Mouse (Mus musculus): Measurements from ENCODE around the gene Usp30.

Gene Usp30

DNA sequence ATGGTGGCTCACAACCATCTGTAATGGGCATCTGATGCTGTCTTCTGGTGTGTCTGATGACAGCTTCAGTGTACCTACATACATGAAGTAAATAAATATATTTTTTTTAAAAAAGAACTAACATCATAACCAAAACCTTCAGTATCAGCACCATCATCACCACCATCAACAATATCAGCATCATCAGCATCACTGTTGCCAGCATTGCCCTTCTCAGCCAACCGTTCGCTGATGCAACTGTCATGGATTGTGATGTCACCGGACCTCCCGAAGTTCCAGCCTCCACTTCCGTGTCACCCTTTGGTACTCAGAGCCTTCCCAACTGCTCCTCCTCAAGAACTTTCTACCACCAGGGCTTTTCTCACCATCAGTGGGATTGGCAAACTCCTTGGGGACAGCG lies at the start of gene Usp30:
Usp30 (plus strand) TSS at position 301 of the 400 bp plus-strand sequence.
- no peak for DNase-seq (ENCODE audit: low spot score in 2 of 2)

GRCm38 (mm10) chr5:114024390-114024789 lies 40.9 kb upstream of the Usp30 start:
- DNase-seq (ENCODE audit: low spot score in 2 of 2): no peak

DNA sequence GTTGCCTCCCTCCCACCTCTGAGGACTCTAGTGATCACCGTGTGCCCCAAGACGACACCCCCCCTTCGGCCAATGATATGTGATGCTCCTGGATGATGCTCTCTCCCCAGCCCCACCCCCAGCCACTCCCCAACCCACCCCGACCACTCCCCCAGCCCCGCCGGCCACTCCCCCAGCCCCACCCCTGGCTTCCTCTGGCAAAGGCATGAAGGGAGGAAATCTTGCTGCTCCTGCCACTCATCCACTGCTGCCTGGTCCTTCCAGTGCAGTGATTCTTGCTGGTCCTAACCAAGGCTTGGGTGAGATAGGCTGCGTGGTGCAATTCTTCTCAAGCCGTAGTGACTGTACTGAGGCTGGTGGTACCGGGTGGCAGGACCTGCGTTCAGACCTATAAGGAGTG lies 40.4 kb upstream of the Usp30 start:
- no peak for DNase-seq (ENCODE audit: low spot score in 2 of 2)

- DNase-seq (ENCODE audit: low spot score in 2 of 2): no peak
These were observed 37.9 kb upstream of the Usp30 start for GRCm38 (mm10) chr5:114027217-114027944.

GRCm38 (mm10) chr5:114028111-114028510 lies 37.1 kb upstream of the Usp30 start:
- no peak for DNase-seq (ENCODE audit: low spot score in 2 of 2)

GRCm38 (mm10) chr5:114030652-114031051 lies 34.6 kb upstream of the Usp30 start:
- DNase-seq (ENCODE audit: low spot score in 2 of 2): no peak

DNA sequence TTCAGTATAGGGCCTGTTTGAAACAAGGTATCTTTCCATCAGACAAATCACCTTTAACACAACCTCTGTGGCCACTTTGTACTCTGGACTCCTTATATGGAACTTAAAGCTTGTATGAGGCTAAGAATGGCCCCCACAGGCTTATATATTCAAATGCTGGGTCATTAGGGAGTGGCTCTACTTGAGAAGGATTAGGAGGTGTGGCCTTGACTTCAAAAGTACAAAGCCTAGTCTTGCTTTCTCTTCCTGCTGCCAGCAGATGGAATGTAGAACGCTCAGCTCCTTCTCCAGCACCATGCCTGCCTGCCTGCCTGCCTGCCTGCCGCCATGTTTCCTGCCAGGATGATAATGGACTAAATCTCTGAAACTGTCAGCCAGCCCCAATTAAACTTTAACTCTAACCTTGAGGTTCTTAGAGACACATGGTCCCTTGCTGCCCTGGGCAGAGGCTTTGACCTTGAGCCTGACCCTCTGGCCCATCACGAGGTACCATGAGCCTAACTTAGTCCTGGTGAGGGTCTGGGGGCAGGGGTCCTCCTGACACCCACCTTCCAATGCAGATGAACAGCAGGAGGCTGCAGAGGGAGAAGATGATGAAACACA lies 33.0 kb upstream of the Usp30 start:
- no peak for DNase-seq (ENCODE audit: low spot score in 2 of 2)

GRCm38 (mm10) chr5:114034393-114034792 lies 30.9 kb upstream of the Usp30 start:
- DNase-seq (ENCODE audit: low spot score in 2 of 2): no peak

DNA sequence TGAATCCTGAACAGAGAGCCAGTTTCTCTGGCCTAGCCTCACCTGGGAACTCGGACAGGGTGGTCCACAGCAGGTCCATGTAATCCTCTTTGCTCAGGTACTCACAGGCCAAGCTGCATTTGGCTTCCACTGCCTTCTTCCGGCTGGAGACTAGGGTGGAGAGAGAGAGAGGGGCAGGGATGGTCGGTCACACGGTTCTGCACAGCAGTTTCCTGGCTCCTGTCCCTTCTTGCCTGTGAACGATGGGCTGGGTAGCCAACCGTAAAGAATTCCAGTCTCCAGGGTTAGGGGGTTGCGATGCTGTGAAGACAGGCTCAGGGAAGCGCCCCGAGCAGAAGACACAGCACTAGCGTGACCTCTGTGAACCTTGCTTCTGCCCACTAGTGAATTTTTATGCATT lies 30.1 kb upstream of the Usp30 start:
- DNase-seq (ENCODE audit: low spot score in 2 of 2): no peak

DNA sequence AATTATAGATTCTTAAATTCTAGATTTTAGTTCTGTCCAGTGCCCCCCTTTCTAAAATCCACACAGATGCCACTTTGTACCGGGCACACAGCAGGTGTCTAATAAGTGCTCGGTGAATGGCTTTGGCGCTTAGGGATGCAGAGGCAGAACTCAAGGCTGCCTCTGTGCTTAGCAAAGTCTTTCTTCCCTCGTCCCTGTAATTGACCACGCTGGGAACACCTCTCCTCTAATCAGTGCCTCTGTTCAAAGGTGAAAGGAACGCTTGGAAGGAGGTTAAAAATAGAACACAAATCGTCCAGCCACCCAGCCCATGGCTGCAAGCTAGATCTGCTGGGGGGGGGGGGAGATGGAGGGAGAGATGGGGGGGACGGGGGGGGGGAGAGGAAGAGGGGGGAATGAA lies 24.8 kb upstream of the Usp30 start:
- DNase-seq (ENCODE audit: low spot score in 2 of 2): no peak

- DNase-seq (ENCODE audit: low spot score in 2 of 2): no peak
These were observed 24.4 kb upstream of the Usp30 start for GRCm38 (mm10) chr5:114040911-114041310.

- no peak for DNase-seq (ENCODE audit: low spot score in 2 of 2)
These were observed 23.8 kb upstream of the Usp30 start for GRCm38 (mm10) chr5:114041327-114041930.

DNA sequence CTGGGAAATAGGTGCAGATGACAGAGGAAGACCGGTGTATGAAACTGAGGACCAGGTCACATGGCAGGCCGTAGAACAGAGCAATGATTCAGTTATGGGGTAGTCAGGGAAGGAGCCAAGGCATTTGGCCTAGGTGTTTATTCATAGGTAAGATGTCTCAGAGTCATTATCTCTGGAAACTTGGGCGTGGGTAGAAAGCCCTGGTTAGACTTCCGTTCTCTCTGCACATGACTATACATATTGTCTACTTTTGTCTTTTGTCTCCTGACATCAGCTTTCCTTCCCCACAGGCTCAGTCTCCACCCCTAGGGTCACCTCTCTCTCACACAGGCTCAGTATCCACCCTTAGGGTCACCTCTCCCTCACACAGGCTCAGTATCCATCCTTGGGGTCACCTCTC lies 21.5 kb upstream of the Usp30 start:
- no peak for DNase-seq (ENCODE audit: low spot score in 2 of 2)

DNA sequence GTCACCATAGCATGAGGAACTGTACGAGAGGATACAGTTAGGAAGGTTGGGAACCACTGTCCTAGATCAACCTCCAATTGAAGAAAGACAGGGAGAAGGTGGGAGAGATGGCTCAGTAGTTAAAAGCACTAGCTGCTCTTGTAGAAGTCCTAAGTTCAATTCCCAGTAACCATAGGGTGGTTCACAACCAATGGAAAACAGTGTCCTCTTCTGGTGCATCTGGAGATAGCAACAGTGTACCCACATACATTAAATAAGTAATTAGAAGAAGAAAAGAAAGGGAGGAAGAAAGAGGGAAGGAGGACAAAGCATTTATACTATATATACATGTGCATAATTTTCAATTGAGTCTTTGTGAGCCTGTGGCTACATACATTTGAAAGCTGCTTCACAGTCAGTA lies 20.1 kb upstream of the Usp30 start:
- DNase-seq (ENCODE audit: low spot score in 2 of 2): no peak

DNA sequence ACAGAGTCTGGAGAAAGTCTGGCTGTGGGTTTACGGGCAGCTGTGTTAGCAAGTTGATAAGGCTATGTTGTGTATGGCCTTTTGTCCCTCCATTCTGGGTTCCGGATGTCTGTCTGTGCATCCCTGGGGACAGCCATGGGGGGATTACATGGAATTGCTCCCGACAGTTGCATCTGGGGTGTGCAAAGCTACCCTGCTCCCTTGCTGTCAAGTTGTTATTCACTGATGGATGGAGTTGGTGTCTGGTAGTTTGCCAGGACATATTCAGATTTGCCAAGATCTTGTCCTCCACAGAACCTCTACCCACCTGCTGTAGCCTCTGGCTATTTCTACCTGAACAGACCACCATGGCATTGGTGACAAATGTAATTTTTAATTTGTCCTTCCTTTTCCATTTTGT lies 19.1 kb upstream of the Usp30 start:
- no peak for DNase-seq (ENCODE audit: low spot score in 2 of 2)

- no peak for DNase-seq (ENCODE audit: low spot score in 2 of 2)
These were observed 18.7 kb upstream of the Usp30 start for GRCm38 (mm10) chr5:114046604-114047003.

DNA sequence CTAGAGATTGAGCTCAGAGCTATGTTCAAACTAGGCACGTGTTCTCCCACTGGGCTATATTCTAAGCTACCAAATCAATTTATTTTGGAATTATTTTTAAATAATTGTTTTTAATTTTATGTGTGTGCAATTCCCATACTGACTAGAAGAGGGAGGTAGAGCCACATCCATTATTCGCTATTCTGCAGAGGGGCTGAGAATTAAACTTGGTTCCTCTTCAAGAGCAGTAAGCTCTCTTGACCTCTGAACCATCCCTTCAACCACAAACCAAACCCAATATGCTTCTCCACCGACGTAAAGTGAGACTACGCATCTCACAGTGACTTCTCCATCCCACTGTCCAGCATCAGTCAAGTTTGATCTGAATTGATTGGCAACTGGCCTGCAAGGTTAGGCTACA lies 18.1 kb upstream of the Usp30 start:
- DNase-seq (ENCODE audit: low spot score in 2 of 2): no peak

- no peak for DNase-seq (ENCODE audit: low spot score in 2 of 2)
These were observed 16.4 kb upstream of the Usp30 start for GRCm38 (mm10) chr5:114048731-114049308.

- no peak for DNase-seq (ENCODE audit: low spot score in 2 of 2)
These were observed 13.0 kb upstream of the Usp30 start for GRCm38 (mm10) chr5:114052246-114052761.

GRCm38 (mm10) chr5:114057129-114057731 lies 8.0 kb upstream of the Usp30 start:
- DNase-seq (ENCODE audit: low spot score in 2 of 2): no peak

DNA sequence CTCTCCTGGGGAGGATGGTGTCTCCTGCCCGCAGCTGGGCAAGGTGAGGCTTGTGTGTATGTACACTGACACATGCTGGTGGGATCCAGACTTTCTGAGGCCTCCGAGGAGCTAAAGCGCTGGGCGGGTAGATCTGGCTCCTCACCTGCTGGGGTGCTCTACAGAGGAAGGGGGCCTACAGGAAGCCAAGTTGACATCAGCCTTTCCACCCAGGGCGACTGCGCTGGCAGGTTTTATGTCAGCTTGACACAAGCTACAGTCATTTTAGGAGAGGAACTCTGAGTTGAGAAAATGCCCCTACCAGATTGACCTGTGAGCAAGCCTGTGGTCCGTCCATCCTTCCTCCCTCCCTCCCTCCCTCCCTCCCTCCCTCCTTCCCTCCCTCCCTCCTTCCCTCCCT lies 3.6 kb upstream of the Usp30 start:
- DNase-seq (ENCODE audit: low spot score in 2 of 2): no peak

DNA sequence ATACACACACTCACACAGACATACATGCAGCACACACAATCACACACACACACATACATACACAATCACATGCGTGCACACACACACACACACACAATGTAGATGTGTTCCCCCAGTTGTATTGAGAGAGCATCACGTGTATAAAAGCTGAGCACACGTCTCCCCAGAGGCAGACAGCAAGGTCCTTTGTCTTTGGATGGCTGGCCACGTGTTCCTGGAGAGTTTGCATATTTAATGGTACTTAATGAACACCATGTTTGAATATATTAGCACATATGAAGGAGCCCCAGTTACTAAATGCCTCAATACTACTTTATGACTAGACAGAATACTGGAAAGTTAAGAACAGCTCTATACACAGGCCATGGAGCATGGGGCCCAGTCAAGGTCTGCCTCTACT lies 1.3 kb upstream of the Usp30 start:
- no peak for DNase-seq (ENCODE audit: low spot score in 2 of 2)
